Mouse (Mus musculus): Measurements from ENCODE around the gene Flg. TPM values are rescaled to one million over a fixed set of nuclear protein-coding genes. Genes with fewer than 3 reads are reported as not detected.

The Flg gene
- not detected in 2 replicates for polyA plus RNA-seq (2012; rRNA removed)

DNA sequence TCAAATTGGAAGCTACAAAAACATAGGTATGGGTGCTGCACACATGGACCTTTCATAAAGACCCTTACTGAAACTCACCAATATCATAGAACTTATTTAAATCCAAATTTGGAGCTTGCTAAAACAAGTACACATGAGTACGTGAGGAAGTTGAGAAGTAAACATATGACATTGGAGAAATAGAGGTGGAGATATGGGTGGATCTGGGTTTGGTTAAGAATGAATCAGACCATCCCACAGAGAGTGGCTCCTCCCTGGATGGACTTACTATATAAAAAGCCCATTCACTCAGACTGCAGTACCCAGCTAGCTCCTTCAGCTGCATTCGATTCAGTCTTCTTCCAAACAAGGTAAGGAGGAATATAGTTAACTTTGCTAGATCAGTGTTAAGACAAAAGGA is at the start of gene Flg:
Gene Flg (plus strand): TSS at position 301 of the 400 bp plus-strand sequence.

DNA sequence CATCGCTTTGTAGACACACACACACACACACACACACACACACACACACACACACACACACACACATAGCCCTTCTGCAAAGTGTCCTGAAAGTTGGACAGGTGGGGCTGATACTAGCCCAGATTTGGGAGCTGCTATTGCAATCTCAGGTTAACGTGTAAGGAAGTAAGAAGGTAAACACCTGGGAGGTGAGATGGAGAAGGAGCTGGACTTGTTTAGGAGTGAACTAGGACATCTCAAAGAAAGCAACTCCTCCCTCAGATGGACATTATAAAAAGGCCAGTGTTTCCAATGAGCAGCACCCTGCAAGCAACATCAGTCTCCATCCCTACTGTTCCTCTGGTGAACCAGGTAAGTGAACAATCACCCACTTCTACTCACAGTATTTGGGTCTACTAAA is 46.1 kb downstream of the Flg start, which contains the start of gene Hrnr:
Gene Hrnr (plus strand): TSS at position 301 of the 400 bp plus-strand sequence.

Other genes starting within 250 kb of the Flg start
- not detected in 2 replicates for gene Gm4858, start 204.7 kb upstream of the Flg start, polyA plus RNA-seq (2012; rRNA removed)
- gene Crnn, start 128.7 kb upstream of the Flg start, polyA plus RNA-seq (2012; rRNA removed), result not detected in 2 replicates
- gene Flg2, start 76.2 kb upstream of the Flg start, polyA plus RNA-seq (2012; rRNA removed), result not detected in 2 replicates
- under 0.01 TPM in 1 of 2 replicates, not detected in the other for gene Hrnr, start 46.2 kb downstream of the Flg start, polyA plus RNA-seq (2012; rRNA removed)
- gene Rptn, start 120.2 kb downstream of the Flg start, polyA plus RNA-seq (2012; rRNA removed), result not detected in 2 replicates
- 0.41 and 0.59 TPM in 2 replicates for gene Tchh, start 168.8 kb downstream of the Flg start, polyA plus RNA-seq (2012; rRNA removed)
- gene Tchhl1, start 195.2 kb downstream of the Flg start, polyA plus RNA-seq (2012; rRNA removed), result not detected in 2 replicates
- gene S100a11, start 247.0 kb downstream of the Flg start, polyA plus RNA-seq (2012; rRNA removed), result 80.4 and 207 TPM in 2 replicates

Measured in central nervous system, embryonic 14 days (tissue).